Comparison of ENCODE assay signal across 9 mouse cellular contexts in genomic region chr2:26496451-26496850, GRCm38 (mm10). TPM values are rescaled to one million over a fixed set of nuclear protein-coding genes. Genes with fewer than 3 reads are reported as not detected.
DNase-seq lines count a peak whose midpoint lies in the region; ATAC-seq lines count a peak whose summit lies in the region.
"Had no signal": no experiment of that assay in that cellular context is flagged by ENCODE, and none has a peak within 500 bp of the region (broad histone marks: within the 10 kb centered on the region; RNA-seq: fewer than 3 reads in every experiment).

No protein-coding gene starts in this region.

- peak; percentile 8 for DNase-seq in kidney, adult 9 months
- no peak for DNase-seq in forebrain, embryonic 11.5 days (ENCODE audit: low spot score)
- no peak for DNase-seq in right cerebral cortex, adult 2 months (ENCODE audit: low spot score in 2 of 2)
- no peak for DNase-seq in liver, embryonic 11.5 days (ENCODE audit: low spot score)
- DNase-seq in adrenal gland, adult 18-20 months (ENCODE audit: low spot score in 2 of 2): no peak

- 87% methylated on average over 3 of the region's 3 CpGs for WGBS in kidney, embryonic 14.5 days
- WGBS in forebrain, embryonic 11.5 days: 87% methylated on average over 3 of the region's 3 CpGs
- WGBS in lung, embryonic 16.5 days: 70% methylated on average over 3 of the region's 3 CpGs
- WGBS in liver, embryonic 11.5 days: 57% methylated on average over 3 of the region's 3 CpGs

- ATAC-seq in kidney, embryonic 14.5 days (ENCODE audit: low FRiP score, low TSS enrichment): no peak
- ATAC-seq in CD4-positive, CD25-positive, alpha-beta regulatory T cell, adult 4 months: peak; percentile 21
- no peak for ATAC-seq in forebrain, embryonic 11.5 days (replicated peaks; ENCODE audit: low FRiP score)
- peak; percentile 53 for ATAC-seq in lung, embryonic 16.5 days (ENCODE audit: low read depth)
- no peak; the same call in 1 of the 2 replicates for ATAC-seq in liver, embryonic 11.5 days (replicated peaks; ENCODE audit: low FRiP score)

- H3K27me3 ChIP-seq in kidney, embryonic 14.5 days (ENCODE audit: control insufficient read depth, insufficient read depth, low read length): no peaks in the 10 kb centered on the region
- H3K27me3 ChIP-seq in forebrain, embryonic 11.5 days (ENCODE audit: control insufficient read depth, insufficient read depth, low read length): no peaks in the 10 kb centered on the region
- H3K27me3 ChIP-seq in lung, embryonic 16.5 days (ENCODE audit: control insufficient read depth, insufficient read depth, low read depth, low read length): no peaks in the 10 kb centered on the region
- peaks cover 6% of the 10 kb centered on the region for H3K27me3 ChIP-seq in liver, embryonic 11.5 days (replicated peaks; ENCODE audit: control insufficient read depth, insufficient read depth, low read length)

- H3K9me3 ChIP-seq in kidney, embryonic 14.5 days (ENCODE audit: control insufficient read depth, low read length): no peaks in the 10 kb centered on the region
- H3K9me3 ChIP-seq in forebrain, embryonic 11.5 days (ENCODE audit: control insufficient read depth, low read length): no peaks in the 10 kb centered on the region
- H3K9me3 ChIP-seq in lung, embryonic 16.5 days (ENCODE audit: control insufficient read depth, low read length): no peaks in the 10 kb centered on the region
- H3K9me3 ChIP-seq in liver, embryonic 11.5 days (ENCODE audit: control insufficient read depth, low read length): no peaks in the 10 kb centered on the region

- no peak overlapping the region for H3K4me3 ChIP-seq in kidney, embryonic 14.5 days (ENCODE audit: low read length)
- no peak overlapping the region for H3K4me3 ChIP-seq in forebrain, embryonic 11.5 days (ENCODE audit: low read depth, low read length)
- H3K4me3 ChIP-seq in lung, embryonic 16.5 days (ENCODE audit: low read length): no peak overlapping the region
- H3K4me3 ChIP-seq in liver, embryonic 11.5 days (ENCODE audit: low read depth, low read length): no peak overlapping the region

- H3K36me3 ChIP-seq in kidney, embryonic 14.5 days (ENCODE audit: control insufficient read depth, insufficient read depth, low read length): peaks cover 5% of the 10 kb centered on the region
- H3K36me3 ChIP-seq in forebrain, embryonic 11.5 days (ENCODE audit: control insufficient read depth, insufficient read depth, low read length): peaks cover 4% of the 10 kb centered on the region; the same call in 1 of the 2 replicates
- H3K36me3 ChIP-seq in lung, embryonic 16.5 days (ENCODE audit: control insufficient read depth, insufficient read depth, low read length): 0 out of 2 replicates have a peak, but pooled peaks cover 2% of the 10 kb centered on the region
- no peaks in the 10 kb centered on the region for H3K36me3 ChIP-seq in liver, embryonic 11.5 days (ENCODE audit: control insufficient read depth, insufficient read depth, low read length)

- no peak overlapping the region for H3K4me2 ChIP-seq in kidney, embryonic 14.5 days (replicated peaks; ENCODE audit: low read depth, low read length)
- H3K4me2 ChIP-seq in forebrain, embryonic 11.5 days (ENCODE audit: low read depth, low read length, severe bottlenecking): no peak overlapping the region
- H3K4me2 ChIP-seq in lung, embryonic 16.5 days (ENCODE audit: low read depth, low read length): no peak overlapping the region
- H3K4me2 ChIP-seq in liver, embryonic 11.5 days: no peak overlapping the region

- no peak overlapping the region for H3K27ac ChIP-seq in kidney, embryonic 14.5 days (ENCODE audit: low read depth, low read length)
- H3K27ac ChIP-seq in forebrain, embryonic 11.5 days (ENCODE audit: low read depth, low read length): peak overlapping the region; percentile 37; the same call in 1 of the 2 replicates
- H3K27ac ChIP-seq in lung, embryonic 16.5 days (ENCODE audit: low read length): peak overlapping the region; percentile 90
- no peak overlapping the region for H3K27ac ChIP-seq in liver, embryonic 11.5 days (ENCODE audit: low read depth, low read length)
- H3K27ac ChIP-seq: macrophage had no signal

- H3K9ac ChIP-seq in kidney, embryonic 14.5 days (ENCODE audit: low read depth, low read length): no peak overlapping the region
- H3K9ac ChIP-seq in forebrain, embryonic 11.5 days (ENCODE audit: low read length): no peak overlapping the region; the same call in 1 of the 2 replicates
- no peak overlapping the region for H3K9ac ChIP-seq in lung, embryonic 16.5 days (ENCODE audit: low read length)
- no peak overlapping the region for H3K9ac ChIP-seq in liver, embryonic 11.5 days (ENCODE audit: low read depth, low read length)

- H3K4me1 ChIP-seq in kidney, embryonic 14.5 days (ENCODE audit: control insufficient read depth, insufficient read depth, low read length): peaks cover 85% of the 10 kb centered on the region
- H3K4me1 ChIP-seq in forebrain, embryonic 11.5 days (replicated peaks; ENCODE audit: control insufficient read depth, insufficient read depth, low read length): peaks cover 77% of the 10 kb centered on the region
- peaks cover 100% of the 10 kb centered on the region for H3K4me1 ChIP-seq in lung, embryonic 16.5 days (replicated peaks; ENCODE audit: control insufficient read depth, insufficient read depth, low read length)
- peaks cover 48% of the 10 kb centered on the region for H3K4me1 ChIP-seq in liver, embryonic 11.5 days (replicated peaks; ENCODE audit: control insufficient read depth, insufficient read depth, low read length)

RNA-seq across cellular contexts. Expression of gene Notch1, which starts 20.0 kb away (rescaled TPM):
- polyA plus RNA-seq in kidney, embryonic 14.5 days (2014; fragmentation: Nextera tagmentation; extraction: Ambion mirVana): 33.4 and 45.1 TPM in 2 replicates
- 10 to 100 TPM; 21.9 to 33.0 TPM for polyA plus RNA-seq in CD4-positive, CD25-positive, alpha-beta regulatory T cell, adult 4 months (2017; shearing (Covaris generic))
- polyA plus RNA-seq in forebrain, embryonic 11.5 days (2014; fragmentation: Nextera tagmentation; extraction: Ambion mirVana): 68.3 and 70.9 TPM in 2 replicates
- polyA plus RNA-seq in lung, embryonic 16.5 days (2015; fragmentation: Nextera tagmentation; extraction: Ambion mirVana): 20.5 and 22.0 TPM in 2 replicates
- polyA plus RNA-seq in liver, embryonic 11.5 days (2014; fragmentation: Nextera tagmentation; extraction: Ambion mirVana): 7.1 and 10.5 TPM in 2 replicates
- total RNA-seq in adrenal gland, adult 18-20 months (2021): 10 to 100 TPM; 21.5 to 22.0 TPM

RNA-seq across cellular contexts. Expression of gene Sec16a, which starts 51.4 kb away (rescaled TPM):
- polyA plus RNA-seq in kidney, embryonic 14.5 days (2014; fragmentation: Nextera tagmentation; extraction: Ambion mirVana): 18.9 and 43.9 TPM in 2 replicates
- 10 to 100 TPM; 24.8 to 31.7 TPM for polyA plus RNA-seq in CD4-positive, CD25-positive, alpha-beta regulatory T cell, adult 4 months (2017; shearing (Covaris generic))
- 39.3 and 40.9 TPM in 2 replicates for polyA plus RNA-seq in forebrain, embryonic 11.5 days (2014; fragmentation: Nextera tagmentation; extraction: Ambion mirVana)
- polyA plus RNA-seq in lung, embryonic 16.5 days (2015; fragmentation: Nextera tagmentation; extraction: Ambion mirVana): 21.8 and 23.2 TPM in 2 replicates
- polyA plus RNA-seq in liver, embryonic 11.5 days (2014; fragmentation: Nextera tagmentation; extraction: Ambion mirVana): 33.7 TPM in 2 replicates
- 10 to 100 TPM; 52.2 to 69.1 TPM for total RNA-seq in adrenal gland, adult 18-20 months (2021)

Comparison
In these comparisons a context has a peak if more than half of its experiments do, and no peak if none do; other contexts are left out.
1. ATAC-seq: peak in CD4-positive, CD25-positive, alpha-beta regulatory T cell, adult 4 months (single experiment) and lung, embryonic 16.5 days (single experiment); none in kidney, embryonic 14.5 days (single experiment), forebrain, embryonic 11.5 days (single experiment) and liver, embryonic 11.5 days (single experiment).
2. H3K27ac ChIP-seq: peak in forebrain, embryonic 11.5 days (single experiment) and lung, embryonic 16.5 days (single experiment); none in kidney, embryonic 14.5 days (single experiment) and liver, embryonic 11.5 days (single experiment).